Mouse (Mus musculus) erythroblast, embryonic 14.5 days (primary cell): ENCODE measurements around the gene Rsph1. TPM values are rescaled to one million over a fixed set of nuclear protein-coding genes. Genes with fewer than 3 reads are reported as not detected.

Source experiments
- H3K27me3 ChIP-seq: 2 replicates; pipeline ENCODE4 v1.6.1; 2012; ENCODE audit warnings: inconsistent platforms; ENCODE audit not compliant: control insufficient read depth
- H3K36me3 ChIP-seq: 2 replicates; pipeline ENCODE4 v1.6.1; 2012; ENCODE audit warnings: mild to moderate bottlenecking, inconsistent platforms; ENCODE audit not compliant: control insufficient read depth
- H3K4me1 ChIP-seq: 2 replicates; pipeline ENCODE4 v1.6.1; 2012; ENCODE audit warnings: inconsistent platforms; ENCODE audit not compliant: control insufficient read depth
- H3K4me3 ChIP-seq: replicated peaks from 2 replicates; pipeline ENCODE3; 2012; ENCODE audit warnings: moderate library complexity, mild to moderate bottlenecking, inconsistent platforms
- H3K9me3 ChIP-seq: 2 replicates; pipeline ENCODE4 v1.6.1; 2012; ENCODE audit warnings: low read length, inconsistent platforms, mixed read lengths; ENCODE audit not compliant: control insufficient read depth
- GATA1 ChIP-seq: IDR thresholded peaks from 2 replicates; pipeline ENCODE4 v1.6.1; 2012; ENCODE audit warnings: low read length, inconsistent platforms, mixed read lengths
- TAL1 ChIP-seq: IDR thresholded peaks from 3 replicates; pipeline ENCODE4 v1.6.1; 2012; ENCODE audit warnings: low read length, inconsistent platforms, mixed read lengths
- polyA plus RNA-seq: library from polyadenylated mRNA; stranded (reverse); fragments of >175 nt; gene quantifications from 2 replicates; pipeline ENCODE4 v1.2.3, GENCODE M21; 2012

Rsph1 gene
- polyA plus RNA-seq, 1 experiment: not detected

- Histone ChIP-seq H3K9me3 (no peaks in the 10 kb centered on the region), H3K27me3 (no peaks in the 10 kb centered on the region; the same call in 1 of the 2 replicates), H3K4me3 (no peak overlapping the region), H3K36me3 (no peaks in the 10 kb centered on the region), H3K4me1 (no peaks in the 10 kb centered on the region; the same call in 1 of the 2 replicates)
- TF ChIP-seq GATA1 (no peak), TAL1 (no peak)
Measured at GRCm38 (mm10) chr17:31265171-31265572, 12.0 kb downstream of the Rsph1 start.

- no peaks in the 10 kb centered on the region; the same call in 1 of the 2 replicates for H3K27me3 ChIP-seq
- H3K4me1 ChIP-seq: no peaks in the 10 kb centered on the region
- TF ChIP-seq GATA1 (no peak), TAL1 (no peak)
- H3K4me3 ChIP-seq: no peak overlapping the region
- H3K36me3 ChIP-seq: no peaks in the 10 kb centered on the region
- no peaks in the 10 kb centered on the region for H3K9me3 ChIP-seq
Measured at GRCm38 (mm10) chr17:31264372-31264771, 12.8 kb downstream of the Rsph1 start.

- Histone ChIP-seq H3K36me3 (no peaks in the 10 kb centered on the region), H3K4me1 (no peaks in the 10 kb centered on the region)
Measured at GRCm38 (mm10) chr17:31263770-31264169, 13.4 kb downstream of the Rsph1 start.

GRCm38 (mm10) chr17:31262715-31263114, 14.5 kb downstream of the Rsph1 start:
- no peaks in the 10 kb centered on the region for H3K4me1 ChIP-seq
- H3K27me3 ChIP-seq: no peaks in the 10 kb centered on the region; the same call in 1 of the 2 replicates
- no peak overlapping the region for H3K4me3 ChIP-seq
- TF ChIP-seq TAL1 (no peak), GATA1 (no peak)
- H3K9me3 ChIP-seq: no peaks in the 10 kb centered on the region
- no peaks in the 10 kb centered on the region for H3K36me3 ChIP-seq

More at GRCm38 (mm10) chr17:31263770-31264169, 13.4 kb downstream of the Rsph1 start:
- no peaks in the 10 kb centered on the region for H3K9me3 ChIP-seq
- no peak overlapping the region for H3K4me3 ChIP-seq
- TF ChIP-seq GATA1 (no peak), TAL1 (no peak)
- no peaks in the 10 kb centered on the region; the same call in 1 of the 2 replicates for H3K27me3 ChIP-seq

- no peaks in the 10 kb centered on the region for H3K9me3 ChIP-seq
- no peaks in the 10 kb centered on the region; the same call in 1 of the 2 replicates for H3K27me3 ChIP-seq
- TF ChIP-seq TAL1 (no peak), GATA1 (no peak)
- no peak overlapping the region for H3K4me3 ChIP-seq
- H3K4me1 ChIP-seq: no peaks in the 10 kb centered on the region
- H3K36me3 ChIP-seq: no peaks in the 10 kb centered on the region
Measured at GRCm38 (mm10) chr17:31261352-31261751, 15.8 kb downstream of the Rsph1 start.

- Histone ChIP-seq H3K4me1 (no peaks in the 10 kb centered on the region), H3K4me3 (no peak overlapping the region), H3K27me3 (no peaks in the 10 kb centered on the region; the same call in 1 of the 2 replicates), H3K9me3 (no peaks in the 10 kb centered on the region), H3K36me3 (no peaks in the 10 kb centered on the region)
- TF ChIP-seq TAL1 (no peak), GATA1 (no peak)
Measured at GRCm38 (mm10) chr17:31260430-31260829, 16.8 kb downstream of the Rsph1 start.

GRCm38 (mm10) chr17:31259825-31260224, 17.4 kb downstream of the Rsph1 start:
- Histone ChIP-seq H3K4me1 (peaks cover under 1% of the 10 kb centered on the region; the same call in 1 of the 2 replicates), H3K4me3 (no peak overlapping the region), H3K27me3 (no peaks in the 10 kb centered on the region; the same call in 1 of the 2 replicates), H3K36me3 (no peaks in the 10 kb centered on the region), H3K9me3 (no peaks in the 10 kb centered on the region)
- no peak for TF ChIP-seq TAL1

- no peaks in the 10 kb centered on the region for H3K36me3 ChIP-seq
- no peaks in the 10 kb centered on the region; the same call in 1 of the 2 replicates for H3K27me3 ChIP-seq
- TF ChIP-seq TAL1: no peak
- no peak for TF ChIP-seq GATA1
- H3K9me3 ChIP-seq: no peaks in the 10 kb centered on the region
- H3K4me1 ChIP-seq: peaks cover 6% of the 10 kb centered on the region
- no peak overlapping the region for H3K4me3 ChIP-seq
Measured at GRCm38 (mm10) chr17:31259145-31259544, 18.0 kb downstream of the Rsph1 start.

GRCm38 (mm10) chr17:31258310-31258865, 18.8 kb downstream of the Rsph1 start:
- no peak for TF ChIP-seq GATA1
- peaks cover 6% of the 10 kb centered on the region for H3K4me1 ChIP-seq
- no peaks in the 10 kb centered on the region for H3K9me3 ChIP-seq
- no peaks in the 10 kb centered on the region for H3K27me3 ChIP-seq
- H3K4me3 ChIP-seq: no peak overlapping the region
- no peaks in the 10 kb centered on the region for H3K36me3 ChIP-seq

- Histone ChIP-seq H3K9me3 (no peaks in the 10 kb centered on the region), H3K4me3 (no peak overlapping the region), H3K27me3 (no peaks in the 10 kb centered on the region), H3K4me1 (peaks cover 6% of the 10 kb centered on the region), H3K36me3 (no peaks in the 10 kb centered on the region)
- TF ChIP-seq TAL1: no peak
- TF ChIP-seq GATA1: no peak
Measured at GRCm38 (mm10) chr17:31257898-31258297, 19.3 kb downstream of the Rsph1 start.
